Mouse (Mus musculus) midbrain, embryonic 15.5 days (tissue): Measurements from ENCODE around the gene Ide. TPM values are rescaled to one million over a fixed set of nuclear protein-coding genes. Genes with fewer than 3 reads are reported as not detected.

Experiments
- ATAC-seq: fragments of 200-750 bp; cut with Nextera tagmentation; replicated peaks from 2 replicates; pipeline ENCODE4 v1.8.0; 2017; ENCODE audit warnings: moderate TSS enrichment
- H3K27ac ChIP-seq: fragments of 300-500 bp; sonication (generic); 2 replicates; pipeline ENCODE4 v1.5.1; 2015; ENCODE audit warnings: mild to moderate bottlenecking, inconsistent platforms
- H3K27me3 ChIP-seq: fragments of 300-500 bp; sonication (generic); replicated peaks from 2 replicates; pipeline ENCODE4 v1.6.1; 2015; ENCODE audit warnings: inconsistent platforms
- H3K36me3 ChIP-seq: fragments of 300-500 bp; sonication (generic); replicated peaks from 2 replicates; pipeline ENCODE4 v1.6.1; 2015; ENCODE audit warnings: inconsistent platforms
- H3K4me1 ChIP-seq: fragments of 300-500 bp; sonication (generic); 2 replicates; pipeline ENCODE4 v1.6.1; 2015; ENCODE audit warnings: inconsistent platforms
- H3K4me2 ChIP-seq: fragments of 300-500 bp; sonication (generic); 2 replicates; pipeline ENCODE4 v1.6.1; 2015; ENCODE audit warnings: inconsistent platforms, mild to moderate bottlenecking, moderate library complexity
- H3K4me3 ChIP-seq: fragments of 300-500 bp; sonication (generic); 2 replicates; pipeline ENCODE4 v1.5.1; 2015; ENCODE audit warnings: mild to moderate bottlenecking, inconsistent platforms
- H3K9ac ChIP-seq: fragments of 300-500 bp; sonication (generic); 2 replicates; pipeline ENCODE4 v1.6.1; 2015; ENCODE audit warnings: mild to moderate bottlenecking, inconsistent platforms
- H3K9me3 ChIP-seq: fragments of 300-500 bp; sonication (generic); 2 replicates; pipeline ENCODE4 v1.6.1; 2016; ENCODE audit warnings: inconsistent platforms
- WGBS: fragments of 180-500 bp; shearing (Covaris S2); methylation state at CpG from one replicate; pipeline ENCODE4 v1.1.7; 2015; ENCODE audit warnings: mixed read lengths; 5-methylcytosine and 5-hydroxymethylcytosine counted together
- polyA plus RNA-seq: library from polyadenylated mRNA; unstranded; fragments of >200 nt; fragmentation: Nextera tagmentation; extraction: Ambion mirVana; gene quantifications from 2 replicates; pipeline ENCODE4 v1.2.1, GENCODE M21; 2015

Ide gene
- polyA plus RNA-seq: 37.8 and 39.0 TPM in 2 replicates

DNA sequence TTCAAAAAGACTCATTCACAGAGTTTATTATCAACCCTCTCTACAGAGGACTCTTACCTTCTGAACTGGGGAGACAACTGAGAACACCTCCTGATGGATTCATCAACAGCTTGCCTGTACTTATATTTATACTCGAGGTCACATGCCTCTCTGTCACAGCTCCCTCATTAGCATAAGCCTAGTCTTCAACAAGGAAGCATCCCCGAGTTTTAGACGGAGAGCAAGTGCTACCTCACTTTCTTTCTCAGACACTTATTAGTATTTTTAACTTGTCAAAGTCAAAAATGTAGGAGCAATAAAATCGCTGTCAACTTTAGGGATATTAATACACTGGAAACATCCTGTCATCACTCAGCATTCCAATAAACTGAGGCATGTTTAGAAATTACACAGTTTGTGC, at the start of gene Ide:
Gene Ide (minus strand): TSS at position 101 of the 400 bp plus-strand sequence.
- Histone ChIP-seq H3K9me3 (no peaks in the 10 kb centered on the region), H3K4me3 (no peak within 1 kb of the TSS), H3K36me3 (no peaks in the 10 kb centered on the region), H3K27me3 (no peaks in the 10 kb centered on the region), H3K9ac (no peak within 1 kb of the TSS), H3K27ac (no peak within 1 kb of the TSS), H3K4me2 (no peak within 1 kb of the TSS), H3K4me1 (no peaks in the 10 kb centered on the region)
- WGBS: 72% methylated on average over 4 of the region's 4 CpGs
- ATAC-seq: no peak

GRCm38 (mm10) chr19:37386126-37386525, 48.5 kb upstream of the Ide start:
- Histone ChIP-seq H3K4me2 (no peak overlapping the region), H3K9me3 (no peaks in the 10 kb centered on the region), H3K27ac (no peak overlapping the region), H3K27me3 (no peaks in the 10 kb centered on the region), H3K4me3 (no peak overlapping the region), H3K36me3 (no peaks in the 10 kb centered on the region), H3K9ac (no peak overlapping the region), H3K4me1 (no peaks in the 10 kb centered on the region)
- 79% methylated on average over 3 of the region's 3 CpGs for WGBS
- no peak for ATAC-seq

DNA sequence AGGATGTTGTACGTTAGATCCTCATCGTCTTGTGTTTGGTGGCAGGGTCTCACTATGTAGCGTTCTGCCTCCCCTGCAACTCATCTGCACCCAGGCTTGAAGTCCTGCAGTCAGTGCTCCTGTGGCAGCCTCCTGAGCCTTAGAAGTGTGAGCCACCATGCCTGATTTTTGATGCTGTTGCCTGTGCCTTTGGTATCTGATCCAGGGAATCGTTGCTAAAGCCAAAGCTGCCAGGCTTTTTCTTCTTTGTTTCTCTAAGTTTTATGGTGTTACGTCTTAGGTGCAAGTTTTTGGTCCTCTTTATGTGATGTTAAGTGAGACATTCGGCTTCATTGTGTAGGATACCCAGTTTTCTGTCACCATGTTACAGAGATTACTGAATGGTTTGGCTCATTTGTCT, 41.2 kb upstream of the Ide start:
- Histone ChIP-seq H3K4me3 (no peak overlapping the region), H3K27ac (no peak overlapping the region), H3K4me2 (no peak overlapping the region), H3K36me3 (no peaks in the 10 kb centered on the region), H3K27me3 (no peaks in the 10 kb centered on the region), H3K4me1 (peaks cover 14% of the 10 kb centered on the region), H3K9me3 (no peaks in the 10 kb centered on the region), H3K9ac (no peak overlapping the region)
- ATAC-seq: no peak
- WGBS: 81% methylated on average over 6 of the region's 6 CpGs

GRCm38 (mm10) chr19:37377404-37377990, 39.8 kb upstream of the Ide start:
- no peaks in the 10 kb centered on the region for H3K9me3 ChIP-seq
- 23% methylated on average over 8 of the region's 8 CpGs for WGBS
- H3K9ac ChIP-seq: no peak overlapping the region
- ATAC-seq: no peak
- no peaks in the 10 kb centered on the region for H3K36me3 ChIP-seq
- H3K4me3 ChIP-seq: peak overlapping the region; percentile 72
- H3K4me1 ChIP-seq: peaks cover 14% of the 10 kb centered on the region
- H3K27ac ChIP-seq: no peak overlapping the region
- peak overlapping the region; percentile 83; the same call in 1 of the 2 replicates for H3K4me2 ChIP-seq
- H3K27me3 ChIP-seq: no peaks in the 10 kb centered on the region

GRCm38 (mm10) chr19:37376841-37377240, 39.2 kb upstream of the Ide start:
- 3% methylated on average over 11 of the region's 11 CpGs for WGBS
- peaks cover 14% of the 10 kb centered on the region for H3K4me1 ChIP-seq
- H3K27me3 ChIP-seq: no peaks in the 10 kb centered on the region
- H3K9me3 ChIP-seq: no peaks in the 10 kb centered on the region
- H3K27ac ChIP-seq: no peak overlapping the region
- H3K4me3 ChIP-seq: peak overlapping the region; percentile 72
- peak overlapping the region; percentile 83 for H3K4me2 ChIP-seq
- no peaks in the 10 kb centered on the region for H3K36me3 ChIP-seq
- ATAC-seq: no peak
- peak overlapping the region; percentile 6; the same call in 1 of the 2 replicates for H3K9ac ChIP-seq

GRCm38 (mm10) chr19:37375755-37376615, 38.3 kb upstream of the Ide start, which contains the start of gene Kif11:
Kif11 (plus strand) TSS chr19:37376403.
- Histone ChIP-seq H3K4me2 (peak within 1 kb of the TSS; percentile 83), H3K36me3 (no peaks in the 10 kb centered on the region), H3K9ac (peak within 1 kb of the TSS; percentile 54), H3K4me1 (peaks cover 14% of the 10 kb centered on the region), H3K9me3 (no peaks in the 10 kb centered on the region), H3K27me3 (no peaks in the 10 kb centered on the region), H3K4me3 (peak within 1 kb of the TSS; percentile 72), H3K27ac (peak within 1 kb of the TSS; percentile 90)
- WGBS: under 1% methylated on average over 73 of the region's 73 CpGs
- ATAC-seq: peak; percentile 100

GRCm38 (mm10) chr19:37374941-37375754, 37.5 kb upstream of the Ide start:
- H3K27me3 ChIP-seq: no peaks in the 10 kb centered on the region
- H3K4me2 ChIP-seq: peak overlapping the region; percentile 83
- H3K27ac ChIP-seq: peak overlapping the region; percentile 90
- ATAC-seq: no peak; the same call in 1 of the 2 replicates
- no peaks in the 10 kb centered on the region for H3K9me3 ChIP-seq
- WGBS: 26% methylated on average over 7 of the region's 7 CpGs
- H3K4me1 ChIP-seq: peaks cover 14% of the 10 kb centered on the region
- peak overlapping the region; percentile 72 for H3K4me3 ChIP-seq
- H3K36me3 ChIP-seq: no peaks in the 10 kb centered on the region
- peak overlapping the region; percentile 54 for H3K9ac ChIP-seq

DNA sequence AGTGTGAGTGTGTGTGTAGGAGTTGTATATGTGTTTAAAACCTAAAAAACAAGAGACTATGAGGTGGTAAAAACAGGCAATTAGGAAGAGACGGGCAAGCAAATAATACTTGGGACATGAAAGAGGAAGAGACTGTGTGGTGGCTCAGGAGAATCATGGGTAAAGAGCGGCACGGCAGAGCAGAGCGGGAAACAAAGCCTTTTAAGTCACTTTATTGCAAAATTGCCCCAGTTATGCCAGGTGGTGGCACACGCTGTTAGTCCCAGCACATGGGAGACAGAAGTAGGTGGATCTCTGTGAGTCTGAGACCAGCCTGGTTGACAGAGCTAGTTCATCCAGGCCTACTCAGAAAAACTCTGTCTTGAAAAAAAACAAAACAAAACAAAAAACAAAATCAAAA, 32.7 kb upstream of the Ide start:
- Histone ChIP-seq H3K27ac (no peak overlapping the region), H3K9me3 (no peaks in the 10 kb centered on the region), H3K36me3 (no peaks in the 10 kb centered on the region), H3K27me3 (no peaks in the 10 kb centered on the region), H3K4me2 (no peak overlapping the region), H3K9ac (no peak overlapping the region), H3K4me1 (peaks cover 5% of the 10 kb centered on the region), H3K4me3 (no peak overlapping the region)
- 89% methylated on average over 5 of the region's 5 CpGs for WGBS
- ATAC-seq: no peak

- Histone ChIP-seq H3K4me3 (no peak overlapping the region), H3K36me3 (no peaks in the 10 kb centered on the region), H3K27ac (no peak overlapping the region), H3K9me3 (no peaks in the 10 kb centered on the region), H3K27me3 (no peaks in the 10 kb centered on the region), H3K4me1 (peaks cover 1% of the 10 kb centered on the region), H3K9ac (no peak overlapping the region), H3K4me2 (no peak overlapping the region)
- 89% methylated on average over 4 of the region's 4 CpGs for WGBS
- no peak for ATAC-seq
These were observed 32.3 kb upstream of the Ide start for GRCm38 (mm10) chr19:37369921-37370320.

- Histone ChIP-seq H3K4me3 (no peak overlapping the region), H3K9ac (no peak overlapping the region), H3K9me3 (no peaks in the 10 kb centered on the region), H3K36me3 (no peaks in the 10 kb centered on the region), H3K27me3 (no peaks in the 10 kb centered on the region), H3K4me2 (no peak overlapping the region), H3K4me1 (no peaks in the 10 kb centered on the region), H3K27ac (no peak overlapping the region)
- 69% methylated on average over 1 of the region's 1 CpGs for WGBS
- ATAC-seq: no peak
These were observed 31.3 kb upstream of the Ide start for GRCm38 (mm10) chr19:37368990-37369389.

DNA sequence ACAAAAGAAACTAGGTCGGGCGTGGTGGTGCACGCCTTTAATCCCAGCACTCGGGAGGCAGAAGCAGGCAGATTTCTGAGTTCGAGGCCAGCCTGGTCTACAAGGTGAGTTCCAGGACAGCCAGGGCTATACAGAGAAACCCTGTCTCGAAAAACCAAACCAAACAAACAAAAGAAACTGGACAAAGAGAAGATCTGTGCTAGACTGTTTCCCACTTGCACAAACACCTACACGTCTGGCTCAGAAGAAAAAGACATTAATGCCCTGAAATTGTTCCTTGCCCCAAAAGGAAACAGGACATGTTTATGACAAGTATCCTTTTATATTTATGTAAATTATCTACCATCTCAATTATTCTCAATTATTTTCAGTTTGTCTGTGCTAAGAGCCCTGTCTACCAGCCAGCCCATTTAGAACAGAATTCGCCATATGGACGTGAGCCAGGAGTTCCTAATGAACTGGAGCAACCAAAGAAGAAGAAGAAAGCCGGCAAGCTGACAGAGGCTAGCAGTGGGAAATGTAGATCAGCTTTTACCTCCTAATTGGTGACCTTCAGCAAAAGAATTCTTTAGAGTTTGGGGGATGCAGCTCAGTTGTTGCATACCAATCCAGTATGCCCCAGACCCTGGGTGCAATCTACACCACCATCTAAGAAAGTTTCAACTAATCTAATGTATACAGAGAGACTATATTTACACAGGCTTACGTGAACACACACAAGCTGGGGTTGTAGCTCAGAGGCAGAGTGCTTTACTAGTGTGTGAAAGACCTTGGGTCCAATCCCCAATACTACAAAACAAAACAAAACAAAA, 25.7 kb upstream of the Ide start:
- WGBS: 75% methylated on average over 11 of the region's 11 CpGs
- Histone ChIP-seq H3K27ac (no peak overlapping the region), H3K9ac (no peak overlapping the region), H3K4me2 (no peak overlapping the region), H3K4me3 (no peak overlapping the region), H3K36me3 (no peaks in the 10 kb centered on the region), H3K4me1 (no peaks in the 10 kb centered on the region), H3K9me3 (no peaks in the 10 kb centered on the region), H3K27me3 (no peaks in the 10 kb centered on the region)
- ATAC-seq: no peak
